Mouse (Mus musculus) megakaryocyte, embryonic 14.5 days (primary cell): ENCODE results near the gene Fam178b.

Source experiments
- FLI1 ChIP-seq: IDR thresholded peaks from 2 replicates; pipeline ENCODE4 v1.6.1; 2012; ENCODE audit warnings: low read length, inconsistent platforms, mixed read lengths
- GATA1 ChIP-seq: IDR thresholded peaks from 3 replicates; pipeline ENCODE4 v1.6.1; 2012; ENCODE audit warnings: mixed read lengths, low read length, inconsistent platforms, borderline replicate concordance

DNA sequence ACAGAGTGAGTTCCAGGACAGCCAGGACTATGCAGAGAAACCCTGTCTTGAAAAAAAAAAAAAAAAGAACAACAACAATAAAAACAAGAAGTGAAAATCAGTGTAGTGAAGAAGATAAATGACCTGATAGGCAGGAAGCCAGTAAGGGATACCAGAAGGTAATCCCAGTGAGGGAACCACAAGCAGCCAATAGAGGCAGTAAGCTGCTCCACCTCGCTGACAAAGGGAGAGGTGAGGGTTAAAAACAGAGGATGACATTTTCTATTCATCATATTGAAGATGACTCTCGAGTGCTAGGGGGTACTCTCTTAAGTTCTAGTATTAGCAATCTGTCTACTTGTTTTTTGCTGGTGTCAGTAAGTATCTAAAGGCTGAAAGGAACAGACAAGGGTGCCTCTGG is 84.6 kb downstream of the Fam178b start:
- TF ChIP-seq FLI1: no peak
- no peak for TF ChIP-seq GATA1
